Mouse (Mus musculus) urinary bladder, adult 2 months (tissue): ENCODE data around the gene Olfr1181. TPM values are rescaled to one million over a fixed set of nuclear protein-coding genes. Genes with fewer than 3 reads are reported as not detected.
"Not testable (repeated sequence)": the region's sequence is repeated elsewhere in the genome, so short reads cannot be mapped to it uniquely, and the experiment has no call there.

ENCODE experiments used
- DNase-seq: peaks from one replicate; pipeline ENCODE4 v3.0.0; 2022; ENCODE audit warnings: low spot score
- polyA plus RNA-seq: library from polyadenylated mRNA; depleted of rRNA; stranded (reverse); fragments of >200 nt; gene quantifications from 2 replicates; pipeline ENCODE4 v1.2.3, GENCODE M21; 2012; rRNA removed

Olfr1181 gene
- polyA plus RNA-seq = not detected in 2 replicates

DNA sequence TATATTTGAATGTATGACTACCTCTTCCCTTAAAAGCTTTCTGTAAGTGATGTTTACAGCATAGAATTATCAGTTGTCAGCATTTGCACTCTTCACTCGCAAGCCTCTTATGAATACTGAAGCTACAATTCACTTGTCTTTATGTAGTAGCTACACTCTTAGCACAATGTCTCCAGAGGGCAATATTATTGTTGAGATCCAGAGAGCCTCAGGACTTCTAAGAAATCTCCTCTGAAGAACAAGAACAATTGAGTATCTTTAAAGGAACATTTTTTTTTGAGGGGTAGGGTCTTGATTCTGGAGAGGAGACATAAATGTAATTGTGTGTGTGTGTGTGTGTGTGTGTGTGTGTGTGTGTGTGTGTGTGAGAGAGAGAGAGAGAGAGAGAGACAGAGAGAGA, at the start of gene Olfr1181:
Gene Olfr1181, minus strand, starts transcription at position 101 of the 400 bp plus-strand sequence.
- no peak for DNase-seq

DNA sequence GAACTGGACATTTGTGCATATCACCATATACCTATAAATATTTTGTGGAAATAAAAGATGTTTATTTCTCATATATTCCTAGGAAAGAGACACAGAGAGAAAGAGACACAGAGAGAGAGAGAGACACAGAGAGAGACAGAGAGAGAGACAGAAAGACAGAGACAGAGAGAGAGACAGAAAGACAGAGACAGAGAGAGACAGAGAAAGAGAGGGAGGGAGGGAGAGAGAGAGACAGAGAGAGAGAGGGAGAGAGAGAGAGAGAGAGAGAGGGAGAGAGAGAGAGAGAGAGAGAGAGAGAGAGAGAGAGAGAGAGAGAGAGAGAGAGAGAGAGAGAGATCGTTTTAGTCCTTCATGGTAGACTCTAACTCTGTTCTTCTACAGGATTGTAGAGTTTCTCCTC, 28.6 kb upstream of the Olfr1181 start, which contains the start of gene Olfr1183:
Gene Olfr1183, plus strand, starts transcription at position 301 of the 400 bp plus-strand sequence.
- not testable (repeated sequence) for DNase-seq

DNA sequence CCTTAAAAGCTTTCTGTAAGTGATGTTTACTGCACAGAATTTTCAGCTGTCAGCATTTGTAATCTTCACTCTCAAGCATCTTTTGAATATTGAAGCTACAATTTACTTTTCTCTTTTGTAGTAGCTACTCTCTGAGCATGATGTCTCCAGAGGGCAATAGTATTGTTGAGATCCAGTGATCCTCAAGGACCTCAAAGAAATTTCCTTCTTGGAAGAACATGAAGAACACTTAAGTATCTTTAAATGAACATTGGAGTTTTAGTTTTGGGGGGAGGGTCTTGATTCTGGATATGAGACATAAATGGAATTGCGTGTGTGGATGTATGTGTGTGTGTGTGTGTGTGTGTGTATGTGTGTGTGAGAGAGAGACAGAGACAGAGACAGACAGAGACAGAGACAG, 23.1 kb upstream of the Olfr1181 start, which contains the start of gene Gm13757:
Gene Gm13757, minus strand, starts transcription at position 101 of the 400 bp plus-strand sequence.
- DNase-seq = no peak

DNA sequence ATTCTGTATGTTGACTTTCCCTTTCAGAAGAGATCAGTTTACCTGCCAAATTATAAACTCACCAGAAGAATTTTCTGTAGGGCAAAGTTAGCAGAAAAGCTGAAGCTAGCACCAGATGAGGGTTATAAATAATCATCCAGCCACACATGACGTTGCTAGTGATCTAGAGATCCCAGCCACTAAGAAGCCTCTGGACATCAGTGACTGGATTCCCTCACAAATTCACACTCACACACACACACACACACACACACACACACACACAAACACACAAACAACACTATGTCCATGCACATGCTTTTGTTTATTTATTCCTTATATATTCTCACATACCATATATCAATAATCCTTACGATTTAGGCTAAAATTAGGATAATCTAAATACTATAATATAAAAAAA, 6.9 kb downstream of the Olfr1181 start, which contains the start of gene Olfr1180:
Gene Olfr1180, minus strand, starts transcription at position 101 of the 400 bp plus-strand sequence.
- DNase-seq = no peak

DNA sequence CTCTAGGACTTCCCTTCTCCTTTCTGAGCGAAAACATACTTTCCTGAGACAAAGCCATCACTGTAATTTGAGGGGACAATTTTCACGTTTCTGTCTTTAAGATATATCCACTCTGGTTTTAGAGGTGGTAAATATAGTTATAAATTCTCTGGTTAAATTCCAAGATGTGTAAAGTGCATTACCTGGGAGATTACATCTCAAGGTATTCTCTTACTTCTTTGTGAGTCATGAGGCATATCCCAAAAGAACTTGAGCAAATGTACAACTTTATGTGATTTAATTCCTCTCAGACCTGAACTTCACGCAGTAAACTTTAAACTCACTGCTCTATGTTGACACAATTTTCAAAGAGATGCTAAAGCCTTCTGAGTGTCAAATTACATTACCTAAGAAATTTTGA, 19.6 kb downstream of the Olfr1181 start, which contains the start of gene Olfr1179:
Gene Olfr1179, minus strand, starts transcription at position 101 of the 400 bp plus-strand sequence.
- no peak for DNase-seq

DNA sequence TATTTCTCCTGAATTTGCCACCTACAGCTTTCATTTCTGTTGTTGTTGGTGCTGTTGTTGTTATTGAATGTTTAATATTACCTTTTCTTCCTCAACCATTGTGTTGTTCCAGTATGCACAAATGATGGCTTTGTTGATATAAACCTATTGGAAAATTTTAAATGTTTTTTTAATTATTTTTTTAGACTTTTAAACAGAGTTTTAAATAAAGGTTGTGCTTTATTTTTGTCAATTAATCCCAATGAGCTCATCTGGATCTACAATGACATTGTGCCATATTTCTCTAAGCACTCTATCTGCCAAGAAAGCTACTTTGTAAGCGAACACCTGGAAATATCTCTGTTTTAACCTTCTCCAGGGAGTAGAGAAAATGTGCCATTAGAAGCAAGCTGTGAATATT, 39.2 kb downstream of the Olfr1181 start, which contains the start of gene Olfr1178:
Gene Olfr1178, plus strand, starts transcription at position 301 of the 400 bp plus-strand sequence.
- DNase-seq = no peak

Other genes starting within 250 kb of the Olfr1181 start
- not detected in 2 replicates for gene Olfr1168, start 244.3 kb downstream of the Olfr1181 start, polyA plus RNA-seq
- not detected in 2 replicates for gene Olfr1170, start 197.8 kb downstream of the Olfr1181 start, polyA plus RNA-seq
- not detected in 2 replicates for gene Olfr1173, start 146.3 kb downstream of the Olfr1181 start, polyA plus RNA-seq
- not detected in 2 replicates for gene Olfr1174-ps, start 111.0 kb downstream of the Olfr1181 start, polyA plus RNA-seq
- not detected in 2 replicates for gene Olfr1175-ps, start 99.0 kb downstream of the Olfr1181 start, polyA plus RNA-seq
- not detected in 2 replicates for gene Olfr1176, start 89.5 kb downstream of the Olfr1181 start, polyA plus RNA-seq
- not detected in 2 replicates for gene Olfr1177-ps, start 79.7 kb downstream of the Olfr1181 start, polyA plus RNA-seq
- not detected in 2 replicates for gene Olfr1178, start 39.1 kb downstream of the Olfr1181 start, polyA plus RNA-seq
- not detected in 2 replicates for gene Olfr1179, start 19.7 kb downstream of the Olfr1181 start, polyA plus RNA-seq
- gene Olfr1180, start 7.0 kb downstream of the Olfr1181 start, polyA plus RNA-seq = not detected in 2 replicates
- gene Gm13757, start 23.0 kb upstream of the Olfr1181 start, polyA plus RNA-seq = not detected in 2 replicates
- gene Olfr1183, start 28.7 kb upstream of the Olfr1181 start, polyA plus RNA-seq = not detected in 2 replicates
- not detected in 2 replicates for gene Olfr1184, start 57.4 kb upstream of the Olfr1181 start, polyA plus RNA-seq
- not detected in 2 replicates for gene Olfr1185-ps1, start 67.1 kb upstream of the Olfr1181 start, polyA plus RNA-seq
- not detected in 2 replicates for gene Olfr1186, start 92.4 kb upstream of the Olfr1181 start, polyA plus RNA-seq
- not detected in 2 replicates for gene Olfr1188, start 130.8 kb upstream of the Olfr1181 start, polyA plus RNA-seq
- gene Olfr1189, start 160.3 kb upstream of the Olfr1181 start, polyA plus RNA-seq = not detected in 2 replicates
- not detected in 2 replicates for gene Olfr1191-ps1, start 214.4 kb upstream of the Olfr1181 start, polyA plus RNA-seq
- gene Olfr1192-ps1, start 222.3 kb upstream of the Olfr1181 start, polyA plus RNA-seq = not detected in 2 replicates
- gene Olfr1193, start 249.5 kb upstream of the Olfr1181 start, polyA plus RNA-seq = not detected in 2 replicates